ENCODE assay signal across 26 mouse cellular contexts in the genomic region with DNA sequence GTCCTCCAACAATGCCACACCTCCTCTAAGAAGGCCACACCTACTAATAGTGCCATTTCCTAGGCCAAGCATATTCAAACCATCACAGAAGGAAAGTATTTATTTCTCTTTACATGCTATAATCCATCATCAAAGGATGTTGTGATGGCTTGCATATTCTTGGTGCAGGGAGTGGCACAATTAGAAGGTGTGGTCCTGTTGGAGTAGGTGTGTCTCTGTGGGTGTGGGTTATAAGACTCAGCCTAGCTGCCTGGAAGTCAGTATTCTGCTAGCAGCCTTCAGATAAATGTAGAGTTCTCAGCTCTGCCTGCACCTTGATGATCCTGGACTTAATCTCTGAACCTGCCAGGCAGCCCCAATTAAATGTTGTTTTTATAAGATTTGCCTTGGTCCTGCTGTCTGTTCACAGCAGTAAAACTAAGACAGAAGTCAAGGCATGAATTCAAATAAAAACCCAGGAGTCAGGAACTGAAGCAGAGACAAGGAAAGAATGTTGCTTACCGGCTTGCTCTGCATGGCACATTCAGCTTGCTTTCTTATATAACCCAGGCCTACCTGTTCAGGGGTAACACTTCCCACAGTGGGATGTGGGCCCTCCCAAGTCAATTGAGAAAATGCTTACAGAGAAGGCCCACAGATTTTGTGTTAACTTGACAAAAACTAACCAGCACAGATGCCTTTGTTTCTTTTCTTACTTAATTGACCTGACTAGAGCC. TPM values are rescaled to one million over a fixed set of nuclear protein-coding genes. Genes with fewer than 3 reads are reported as not detected.
DNase-seq lines count a peak whose midpoint lies in the region; ATAC-seq lines count a peak whose summit lies in the region.
"Had no signal": no experiment of that assay in that cellular context is flagged by ENCODE, and none has a peak within 500 bp of the region (broad histone marks: within the 10 kb centered on the region; RNA-seq: fewer than 3 reads in every experiment).

No protein-coding gene starts in this region.

- 80% methylated on average over 1 of the region's 1 CpGs for WGBS in liver, embryonic 11.5 days
- 81% methylated on average over 1 of the region's 1 CpGs for WGBS in liver, embryonic 12.5 days (ENCODE audit: insufficient replicate concordance)
- 79% methylated on average over 1 of the region's 1 CpGs for WGBS in liver, embryonic 16.5 days (ENCODE audit: insufficient replicate concordance)
- WGBS in forebrain, embryonic 15.5 days, result 82% methylated on average over 1 of the region's 1 CpGs

- H3K36me3 ChIP-seq in liver, embryonic 11.5 days (ENCODE audit: control insufficient read depth, insufficient read depth, low read length), result no peaks in the 10 kb centered on the region; the same call in 1 of the 2 replicates
- no peaks in the 10 kb centered on the region for H3K36me3 ChIP-seq in liver, embryonic 12.5 days
- H3K36me3 ChIP-seq in liver, embryonic 16.5 days (ENCODE audit: control insufficient read depth, insufficient read depth), result no peaks in the 10 kb centered on the region
- no peaks in the 10 kb centered on the region for H3K36me3 ChIP-seq in forebrain, embryonic 15.5 days
- H3K36me3 ChIP-seq: embryonic facial prominence, embryonic 10.5 days; forebrain, embryonic 12.5 days; heart, embryonic 15.5 days; hindbrain, embryonic 10.5 days; intestine, embryonic 15.5 days had no signal

- no peak overlapping the region for H3K9ac ChIP-seq in liver, embryonic 11.5 days (ENCODE audit: low read depth, low read length)
- peak overlapping the region; percentile 14; the same call in 1 of the 2 replicates for H3K9ac ChIP-seq in liver, embryonic 12.5 days
- H3K9ac ChIP-seq in liver, embryonic 16.5 days (ENCODE audit: low read depth, low read length), result peak overlapping the region; percentile 29
- H3K9ac ChIP-seq in forebrain, embryonic 15.5 days (replicated peaks), result no peak overlapping the region
- H3K9ac ChIP-seq: forebrain, embryonic 12.5 days; forebrain, postnatal 0 days; heart, embryonic 15.5 days; hindbrain, embryonic 14.5 days; intestine, embryonic 15.5 days had no signal

- ATAC-seq in liver, embryonic 11.5 days (replicated peaks; ENCODE audit: low FRiP score), result no peak
- peak; percentile 84 for ATAC-seq in liver, embryonic 12.5 days
- ATAC-seq in liver, embryonic 16.5 days (ENCODE audit: low read depth), result peak; percentile 81
- no peak for ATAC-seq in forebrain, embryonic 15.5 days (replicated peaks)
- ATAC-seq: activated CD4-positive, CD25-positive, alpha-beta regulatory T cell, adult 4 months; forebrain, postnatal 0 days; intestine, embryonic 15.5 days had no signal

- H3K27ac ChIP-seq in liver, embryonic 11.5 days (ENCODE audit: low read depth, low read length), result no peak overlapping the region
- H3K27ac ChIP-seq in liver, embryonic 12.5 days, result peak overlapping the region; percentile 76
- H3K27ac ChIP-seq in liver, embryonic 16.5 days (ENCODE audit: low read length), result peak overlapping the region; percentile 67
- H3K27ac ChIP-seq in forebrain, embryonic 15.5 days (replicated peaks), result no peak overlapping the region
- H3K27ac ChIP-seq: embryonic facial prominence, embryonic 10.5 days; forebrain, embryonic 12.5 days; heart, adult 2 months; heart, embryonic 15.5 days; hindbrain, embryonic 10.5 days; hindbrain, embryonic 14.5 days; intestine, embryonic 15.5 days had no signal

- no peak overlapping the region for H3K4me3 ChIP-seq in liver, embryonic 11.5 days (ENCODE audit: low read depth, low read length)
- H3K4me3 ChIP-seq in liver, embryonic 12.5 days, result no peak overlapping the region
- H3K4me3 ChIP-seq in liver, embryonic 16.5 days (ENCODE audit: low read depth, low read length), result no peak overlapping the region; the same call in none of the 2 replicates
- H3K4me3 ChIP-seq in forebrain, embryonic 15.5 days, result no peak overlapping the region
- H3K4me3 ChIP-seq: embryonic facial prominence, embryonic 10.5 days; forebrain, embryonic 12.5 days; heart, adult 2 months; heart, embryonic 15.5 days; hindbrain, embryonic 10.5 days; intestine, embryonic 15.5 days had no signal

- no peaks in the 10 kb centered on the region for H3K27me3 ChIP-seq in liver, embryonic 11.5 days (replicated peaks; ENCODE audit: control insufficient read depth, insufficient read depth, low read length)
- H3K27me3 ChIP-seq in liver, embryonic 12.5 days (replicated peaks), result no peaks in the 10 kb centered on the region
- no peaks in the 10 kb centered on the region for H3K27me3 ChIP-seq in liver, embryonic 16.5 days (ENCODE audit: control insufficient read depth, insufficient read depth, low read depth, low read length)
- H3K27me3 ChIP-seq in forebrain, embryonic 15.5 days, result no peaks in the 10 kb centered on the region
- H3K27me3 ChIP-seq: CH12.LX; forebrain, embryonic 12.5 days; heart, embryonic 15.5 days; intestine, embryonic 15.5 days had no signal

- H3K4me1 ChIP-seq in liver, embryonic 11.5 days (replicated peaks; ENCODE audit: control insufficient read depth, insufficient read depth, low read length), result peaks cover 3% of the 10 kb centered on the region
- H3K4me1 ChIP-seq in liver, embryonic 12.5 days, result peaks cover 53% of the 10 kb centered on the region
- H3K4me1 ChIP-seq in liver, embryonic 16.5 days (ENCODE audit: control insufficient read depth, low read depth, low read length), result peaks cover 30% of the 10 kb centered on the region
- H3K4me1 ChIP-seq in forebrain, embryonic 15.5 days, result no peaks in the 10 kb centered on the region
- H3K4me1 ChIP-seq: embryonic facial prominence, embryonic 10.5 days; forebrain, embryonic 12.5 days; heart, embryonic 15.5 days; hindbrain, embryonic 10.5 days; intestine, embryonic 15.5 days had no signal

- no peak overlapping the region for H3K4me2 ChIP-seq in liver, embryonic 11.5 days
- peak overlapping the region; percentile 30 for H3K4me2 ChIP-seq in liver, embryonic 12.5 days
- H3K4me2 ChIP-seq in liver, embryonic 16.5 days (ENCODE audit: low read depth, low read length), result peak overlapping the region; percentile 51
- H3K4me2 ChIP-seq in forebrain, embryonic 15.5 days (replicated peaks), result no peak overlapping the region
- H3K4me2 ChIP-seq: forebrain, embryonic 12.5 days; heart, embryonic 11.5 days; heart, embryonic 15.5 days; hindbrain, embryonic 14.5 days; intestine, embryonic 15.5 days had no signal

- DNase-seq in liver, result peak; percentile 49
- DNase-seq in liver, embryonic 11.5 days (ENCODE audit: low spot score), result no peak
- peak; percentile 69 for DNase-seq in ZHBTc4 (ENCODE audit: low read depth, low spot score)
- DNase-seq in adrenal gland, adult 18-20 months (ENCODE audit: low spot score in 2 of 2), result no peak
- no peak for DNase-seq in left cerebral cortex, adult 8-10 months (ENCODE audit: low spot score in 2 of 2)
- DNase-seq: adrenal gland, adult 2 months; adrenal gland, postnatal 25 days; cerebellum, adult 18-20 months; cerebellum, adult 9-11 months; cerebellum, postnatal 36 days; forebrain, postnatal 0 days; gastrocnemius, postnatal 36 days; heart, adult 2 months; heart, postnatal 14 days had no signal

- no peaks in the 10 kb centered on the region for H3K9me3 ChIP-seq in liver, embryonic 11.5 days (ENCODE audit: control insufficient read depth, low read length)
- no peaks in the 10 kb centered on the region for H3K9me3 ChIP-seq in liver, embryonic 12.5 days (replicated peaks)
- no peaks in the 10 kb centered on the region for H3K9me3 ChIP-seq in liver, embryonic 16.5 days (replicated peaks; ENCODE audit: control insufficient read depth, low read length)
- no peaks in the 10 kb centered on the region for H3K9me3 ChIP-seq in forebrain, embryonic 15.5 days
- H3K9me3 ChIP-seq: embryonic facial prominence, embryonic 10.5 days; forebrain, embryonic 12.5 days; heart, embryonic 15.5 days; hindbrain, embryonic 10.5 days; intestine, embryonic 15.5 days had no signal

RNA-seq across cellular contexts. Expression of a gene that starts 9.0 kb away (rescaled TPM):
- polyA plus RNA-seq in liver, embryonic 11.5 days (2014; fragmentation: Nextera tagmentation; extraction: Ambion mirVana), result 117 and 130 TPM in 2 replicates
- 159 and 164 TPM in 2 replicates for polyA plus RNA-seq in liver, embryonic 12.5 days (2016; fragmentation: Nextera tagmentation; extraction: Ambion mirVana)
- 143 and 145 TPM in 2 replicates for polyA plus RNA-seq in liver, embryonic 16.5 days (2015; fragmentation: Nextera tagmentation; extraction: Ambion mirVana)
- polyA plus RNA-seq in forebrain, embryonic 15.5 days (2015; fragmentation: Nextera tagmentation; extraction: Ambion mirVana), result 124 and 135 TPM in 2 replicates
- total RNA-seq in adrenal gland, adult 18-20 months (2021), result 100 to 1,000 TPM; 116 to 137 TPM
- 10 to 100 TPM; 78.2 to 89.8 (median 82.3) TPM for total RNA-seq in left cerebral cortex, adult 8-10 months (2022)

RNA-seq across cellular contexts. Expression of a gene that starts 10.1 kb away (rescaled TPM):
- polyA plus RNA-seq in liver, embryonic 11.5 days (2014; fragmentation: Nextera tagmentation; extraction: Ambion mirVana), result 1.3 and 2.0 TPM in 2 replicates
- 2.6 and 3.2 TPM in 2 replicates for polyA plus RNA-seq in liver, embryonic 12.5 days (2016; fragmentation: Nextera tagmentation; extraction: Ambion mirVana)
- 3.7 and 3.8 TPM in 2 replicates for polyA plus RNA-seq in liver, embryonic 16.5 days (2015; fragmentation: Nextera tagmentation; extraction: Ambion mirVana)
- 7.4 and 10.1 TPM in 2 replicates for polyA plus RNA-seq in forebrain, embryonic 15.5 days (2015; fragmentation: Nextera tagmentation; extraction: Ambion mirVana)
- total RNA-seq in adrenal gland, adult 18-20 months (2021), result 10 to 100 TPM; 14.4 to 15.5 TPM
- total RNA-seq in left cerebral cortex, adult 8-10 months (2022), result 10 to 100 TPM; 83.3 to 89.9 (median 85.4) TPM

Comparison
In these comparisons a context has a peak if more than half of its experiments do, and no peak if none do; other contexts are left out.
1. DNase-seq: peak in liver (single experiment) and ZHBTc4 (single experiment); none in liver, embryonic 11.5 days (single experiment), adrenal gland, adult 18-20 months (0 of 2) and left cerebral cortex, adult 8-10 months (0 of 2).
2. ATAC-seq: peak in liver, embryonic 12.5 days (single experiment) and liver, embryonic 16.5 days (single experiment); none in liver, embryonic 11.5 days (single experiment) and forebrain, embryonic 15.5 days (single experiment).
3. H3K27ac ChIP-seq: peak in liver, embryonic 12.5 days (single experiment) and liver, embryonic 16.5 days (single experiment); none in liver, embryonic 11.5 days (single experiment) and forebrain, embryonic 15.5 days (single experiment).
4. H3K4me2 ChIP-seq: peak in liver, embryonic 12.5 days (single experiment) and liver, embryonic 16.5 days (single experiment); none in liver, embryonic 11.5 days (single experiment) and forebrain, embryonic 15.5 days (single experiment).
5. H3K9ac ChIP-seq: peak in liver, embryonic 12.5 days (single experiment) and liver, embryonic 16.5 days (single experiment); none in liver, embryonic 11.5 days (single experiment) and forebrain, embryonic 15.5 days (single experiment).